Mouse (Mus musculus): ENCODE data around the gene Nckap5. TPM values are rescaled to one million over a fixed set of nuclear protein-coding genes. Genes with fewer than 3 reads are reported as not detected.
A peak's percentile ranks its signal among the peaks of the same experiment; 100 is the strongest.

The Nckap5 gene
- total RNA-seq, 1 experiment from 2014 or later, result 114 TPM

GRCm38 (mm10) chr1:126471419-126471818 lies 359.2 kb downstream of the Nckap5 start:
- no peak for DNase-seq

GRCm38 (mm10) chr1:126470883-126471282 lies 359.7 kb downstream of the Nckap5 start:
- DNase-seq, result no peak

GRCm38 (mm10) chr1:126469818-126470544 lies 360.6 kb downstream of the Nckap5 start:
- no peak for DNase-seq

GRCm38 (mm10) chr1:126461527-126462354 lies 368.9 kb downstream of the Nckap5 start:
- no peak for DNase-seq

DNA sequence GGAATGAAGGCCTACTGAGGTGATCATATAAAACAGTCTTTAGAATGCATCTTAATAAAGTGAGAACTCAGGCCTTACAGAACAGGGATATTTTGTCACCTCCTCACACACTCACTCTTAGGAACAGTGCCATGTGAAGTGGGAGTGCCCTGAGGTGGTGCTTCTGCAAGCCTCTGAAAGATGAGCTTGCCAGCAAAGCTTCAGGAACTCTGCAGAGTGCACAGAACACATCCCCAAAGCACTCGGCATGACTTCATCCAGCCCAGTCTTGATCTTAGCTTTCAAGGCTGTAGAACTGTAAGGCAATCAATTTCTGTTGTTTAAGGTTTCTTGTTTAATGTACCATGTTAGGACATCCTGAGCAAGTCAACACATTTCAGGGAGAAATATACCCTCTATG lies 372.9 kb downstream of the Nckap5 start:
- no peak for DNase-seq

DNA sequence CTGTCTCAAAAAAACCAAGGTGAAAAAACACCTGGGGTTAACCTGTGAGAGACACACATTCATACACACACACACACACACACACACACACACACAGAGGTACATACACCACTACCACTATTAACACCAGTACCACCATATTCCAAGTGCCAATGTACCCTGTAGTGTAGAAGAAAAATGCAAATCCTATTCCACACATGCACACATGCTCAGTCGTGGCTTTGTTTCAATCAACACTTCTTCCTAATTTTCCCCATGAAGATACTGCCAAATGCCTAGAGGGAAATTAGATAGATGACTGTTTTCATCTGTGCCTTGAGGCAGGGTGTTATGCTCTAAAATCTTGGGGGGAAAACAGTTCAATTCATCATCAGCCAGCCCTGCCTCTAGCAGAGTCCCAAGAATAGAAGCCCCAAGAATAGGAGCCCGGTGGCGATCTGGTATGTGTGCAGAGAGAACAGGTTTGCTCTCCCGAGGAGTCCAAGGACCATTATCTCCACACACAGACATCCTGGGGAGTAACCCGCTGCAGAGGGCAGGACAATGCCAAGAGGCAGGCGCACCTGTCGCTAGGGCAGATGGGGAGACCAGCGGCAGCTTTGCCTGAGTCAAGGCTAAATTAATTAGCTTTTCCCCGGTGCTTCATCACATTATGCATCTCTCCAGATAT lies 376.0 kb downstream of the Nckap5 start:
- DNase-seq, result no peak

DNA sequence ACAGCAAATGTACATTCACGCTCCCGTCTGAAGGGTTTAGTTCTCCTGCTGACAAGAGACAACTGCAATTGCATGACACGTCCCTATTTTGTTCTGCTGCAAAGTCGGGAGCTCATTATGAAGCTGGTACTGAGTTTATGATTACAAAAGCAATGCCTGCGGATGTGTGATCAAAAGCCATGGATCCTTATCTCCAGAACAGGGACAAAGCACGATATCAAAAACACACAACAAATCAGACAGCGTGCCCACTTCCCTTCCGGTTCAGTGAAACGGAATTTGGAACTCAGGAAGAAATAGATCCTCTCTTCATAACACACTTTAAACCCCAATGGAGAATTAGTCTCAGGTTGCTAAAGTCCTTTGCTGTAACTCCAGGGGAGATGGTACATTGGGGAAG lies 379.1 kb downstream of the Nckap5 start:
- DNase-seq, result no peak

GRCm38 (mm10) chr1:126449424-126449823 lies 381.2 kb downstream of the Nckap5 start:
- DNase-seq, result no peak

GRCm38 (mm10) chr1:126443890-126444289 lies 386.7 kb downstream of the Nckap5 start:
- DNase-seq, result no peak

DNA sequence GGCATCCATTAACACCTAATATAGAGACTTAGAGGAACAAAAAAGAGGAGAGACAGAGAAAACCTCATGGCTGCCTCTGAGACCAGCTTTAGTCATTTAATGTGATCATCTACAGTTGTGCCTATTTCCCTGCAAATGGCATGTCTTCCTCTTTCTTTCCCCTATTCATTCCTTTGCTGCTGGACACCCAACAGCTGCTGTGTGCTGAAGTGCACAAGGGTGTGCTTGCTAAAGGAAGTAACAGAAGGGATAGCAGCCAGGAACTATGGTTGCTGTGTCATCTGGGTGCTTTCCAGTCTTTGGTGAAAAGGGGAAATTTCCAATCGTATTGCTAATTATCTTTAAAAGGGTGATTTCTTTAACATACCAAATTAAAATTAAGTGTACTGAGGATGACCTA lies 387.9 kb downstream of the Nckap5 start:
- DNase-seq, result no peak

- DNase-seq, result no peak
These were observed 392.5 kb downstream of the Nckap5 start for GRCm38 (mm10) chr1:126438000-126438572.

DNA sequence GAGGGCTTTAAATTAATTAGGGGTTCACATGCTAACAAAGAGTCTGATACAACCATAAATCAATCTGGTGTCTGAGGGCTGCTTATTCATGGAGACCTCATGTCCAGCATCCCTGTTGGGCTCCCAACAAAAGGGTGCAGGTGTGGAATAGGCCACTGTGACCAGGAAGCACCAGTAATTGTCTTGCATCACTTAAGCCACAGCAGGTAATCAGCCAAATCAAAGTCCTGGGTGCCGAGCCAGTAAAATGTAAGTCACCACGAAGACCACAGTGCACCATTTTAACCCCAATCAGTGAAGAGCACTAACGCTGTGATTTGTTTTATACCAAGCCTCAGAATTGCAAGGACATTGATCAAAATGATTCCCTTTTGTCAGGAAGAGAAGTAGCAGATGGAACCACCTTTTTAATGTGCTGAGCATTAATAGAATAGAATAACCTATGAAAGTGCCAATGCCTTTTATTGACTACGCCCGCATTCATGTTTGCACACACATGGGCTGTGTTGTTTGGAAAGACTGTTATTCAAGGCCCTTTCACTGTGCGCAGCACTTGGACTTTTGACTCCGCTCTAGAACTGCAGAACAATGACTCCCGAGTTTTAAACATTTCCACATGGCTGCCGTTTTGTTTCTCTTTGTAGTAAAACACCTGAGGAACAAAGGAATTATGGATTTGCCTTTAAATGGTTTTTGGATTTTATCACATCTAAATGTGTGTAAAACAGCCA lies 393.5 kb downstream of the Nckap5 start:
- DNase-seq, result no peak

DNA sequence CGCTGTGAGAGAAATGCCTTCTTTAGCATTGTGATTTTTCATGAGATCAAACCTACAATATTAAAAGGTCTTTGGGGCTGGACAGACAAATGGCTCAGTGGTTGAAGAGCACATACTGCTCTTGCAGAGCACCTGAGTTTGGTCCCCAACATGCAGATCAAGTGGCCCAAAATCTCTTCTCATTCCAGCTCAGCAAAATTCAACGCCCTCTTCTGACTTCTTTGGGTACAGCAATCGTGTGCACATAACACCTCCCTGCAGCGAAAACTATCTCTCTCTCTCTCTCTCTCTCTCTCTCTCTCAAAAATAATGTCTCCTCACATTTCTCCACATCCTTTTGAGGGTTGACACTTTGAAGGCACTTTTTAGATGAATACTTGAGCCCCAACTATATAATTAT lies 398.3 kb downstream of the Nckap5 start:
- no peak for DNase-seq

DNA sequence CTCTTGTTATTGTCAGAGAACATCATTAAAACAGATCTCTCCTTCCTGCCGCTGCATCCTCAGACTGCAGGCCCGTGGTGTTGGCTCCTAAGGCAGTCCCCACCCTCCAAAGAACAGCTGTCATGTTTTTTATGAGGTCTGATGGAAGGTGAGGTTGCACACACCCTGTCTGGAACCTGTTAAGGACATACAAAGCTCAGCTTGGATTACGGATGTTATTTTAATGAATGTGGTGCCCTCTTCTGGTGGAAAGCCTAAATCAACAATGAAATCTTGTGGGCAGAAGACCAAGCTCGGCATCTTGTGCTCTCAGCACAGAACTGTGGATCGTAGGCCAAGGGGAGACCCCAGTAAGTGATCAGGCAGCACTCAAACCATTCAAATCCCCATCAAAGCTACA lies 399.0 kb downstream of the Nckap5 start:
- no peak for DNase-seq

GRCm38 (mm10) chr1:126411426-126411825 lies 419.2 kb downstream of the Nckap5 start:
- peak; percentile 10 for DNase-seq

- DNase-seq, result peak; percentile 60
These were observed 422.7 kb downstream of the Nckap5 start for GRCm38 (mm10) chr1:126407886-126408285.

DNA sequence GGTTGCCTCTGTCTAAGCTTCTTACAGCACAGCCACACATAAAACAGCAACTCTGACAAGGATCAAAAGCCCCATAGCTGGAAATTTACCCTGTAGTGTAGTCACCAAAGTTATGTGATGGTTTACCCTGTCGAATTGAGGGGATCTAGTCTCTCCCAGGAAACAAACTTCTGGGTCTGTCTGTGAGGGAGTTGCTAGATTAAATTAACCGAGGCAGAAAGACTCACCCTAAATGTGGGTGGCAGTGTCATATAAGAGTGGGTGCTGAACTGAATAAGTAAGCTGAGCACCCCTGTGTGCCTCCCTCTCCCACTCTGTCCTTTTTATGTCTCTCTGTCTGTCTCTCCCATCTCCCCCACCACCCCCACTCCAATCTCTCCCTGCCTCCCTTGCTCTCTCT lies 425.1 kb downstream of the Nckap5 start:
- no peak for DNase-seq

- no peak for DNase-seq
These were observed 426.6 kb downstream of the Nckap5 start for GRCm38 (mm10) chr1:126403970-126404369.

DNA sequence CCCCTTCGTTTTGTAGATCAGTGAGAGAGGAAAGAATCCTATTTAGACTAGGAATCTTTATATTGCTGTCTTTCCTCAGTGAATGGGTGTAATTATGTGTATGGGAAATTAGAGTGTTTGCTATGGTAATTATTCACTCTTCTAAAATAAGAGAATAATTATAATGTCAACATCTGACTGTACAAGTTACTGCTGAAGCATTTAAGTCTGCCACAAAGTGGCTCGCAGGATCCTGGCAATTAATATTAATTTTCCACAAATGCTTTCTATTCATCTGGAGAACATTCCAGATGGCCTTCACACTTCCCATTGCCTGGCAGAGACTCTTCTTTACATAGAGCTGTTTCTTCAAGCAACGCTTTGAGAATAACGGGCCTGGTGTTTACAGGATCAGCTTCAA lies 439.4 kb downstream of the Nckap5 start:
- DNase-seq, result no peak

GRCm38 (mm10) chr1:126377339-126377980 lies 453.1 kb downstream of the Nckap5 start:
- DNase-seq, result no peak

DNA sequence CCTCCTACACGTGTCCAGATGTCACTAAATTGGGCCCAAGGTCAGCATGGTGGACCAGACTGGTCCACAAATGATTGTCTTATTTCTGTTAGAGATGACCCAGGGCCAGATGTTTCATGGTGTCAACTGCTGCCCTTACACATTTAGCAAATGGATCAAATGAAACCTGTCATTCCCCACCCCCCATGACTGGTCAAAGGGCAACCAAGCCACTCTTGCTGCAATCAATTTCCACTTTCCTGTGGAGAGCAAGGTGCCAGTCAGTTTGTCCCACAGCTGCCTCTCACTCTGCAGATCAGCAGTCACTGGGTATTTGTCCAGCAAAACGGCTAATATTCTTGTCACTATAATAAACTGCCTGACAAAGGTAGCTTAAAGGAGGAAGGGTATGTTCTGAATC lies 463.9 kb downstream of the Nckap5 start:
- no peak for DNase-seq

DNA sequence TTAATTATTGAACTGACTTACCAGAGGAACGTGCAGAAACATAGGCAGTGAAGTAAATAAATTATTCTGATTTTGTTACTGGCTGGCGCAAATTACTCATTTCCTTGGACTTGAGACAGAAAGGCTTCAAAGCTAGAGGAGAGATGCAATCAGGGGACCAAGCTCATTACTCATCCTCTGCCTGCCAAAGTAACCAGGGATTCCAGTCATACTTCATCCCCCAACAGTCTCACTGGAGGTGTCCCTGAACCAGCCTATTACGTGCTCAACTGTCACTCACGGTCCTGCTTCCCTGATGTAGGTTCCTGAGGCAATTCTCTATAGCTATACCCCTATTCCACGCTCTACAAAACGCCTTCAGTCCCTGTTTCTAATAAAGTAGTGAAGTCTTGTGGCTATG lies 466.0 kb downstream of the Nckap5 start:
- DNase-seq, result no peak

Data from adrenal gland, postnatal 25 days (tissue).